Mouse (Mus musculus): ENCODE measurements around the gene 4930438A08Rik.
"Not testable (repeated sequence)": the region's sequence is repeated elsewhere in the genome, so short reads cannot be mapped to it uniquely, and the experiment has no call there.

The 4930438A08Rik gene

DNA sequence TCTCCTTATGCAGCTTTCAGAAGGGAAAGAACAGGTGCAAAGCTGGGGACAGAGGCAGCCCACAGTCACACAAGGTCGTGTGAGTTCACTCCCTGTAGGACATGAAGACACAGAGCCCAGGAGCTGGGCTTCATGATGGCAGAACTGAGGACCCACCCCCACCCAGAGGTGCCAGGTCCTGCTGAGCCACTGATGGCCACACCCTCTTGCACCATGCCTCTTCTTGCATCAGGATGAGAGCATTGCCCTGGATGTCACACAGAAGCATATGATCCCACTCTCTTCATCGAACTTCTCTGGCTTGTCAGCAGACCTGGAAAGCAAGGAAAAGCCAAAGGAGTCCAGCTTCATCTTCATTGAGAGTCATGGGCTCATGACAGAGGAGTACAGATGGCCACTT is at the start of gene 4930438A08Rik:
TSS of gene 4930438A08Rik (plus strand) at position 228 of the 400 bp plus-strand sequence.
- no peak for DNase-seq

DNA sequence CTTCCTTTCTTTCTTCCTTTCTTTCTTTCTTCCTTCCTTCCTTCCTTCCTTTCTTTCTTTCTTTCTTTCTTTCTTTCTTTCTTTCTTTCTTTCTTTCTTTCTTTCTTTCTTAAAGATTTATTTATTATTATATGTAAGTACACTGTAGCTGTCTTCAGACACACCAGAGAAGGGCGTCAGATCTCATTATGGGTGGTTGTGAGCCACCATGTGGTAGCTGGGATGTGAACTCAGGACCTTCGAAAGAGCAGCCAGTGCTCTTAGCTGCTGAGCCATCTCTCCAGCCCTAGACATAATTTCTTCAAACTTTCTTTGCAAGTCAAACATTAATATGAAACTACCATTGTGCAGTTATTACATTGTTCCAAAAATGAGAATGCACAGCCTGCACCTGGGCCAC is 49.7 kb upstream of the 4930438A08Rik start:
- peak in 1 of 2 experiments; percentile 44 for DNase-seq

DNA sequence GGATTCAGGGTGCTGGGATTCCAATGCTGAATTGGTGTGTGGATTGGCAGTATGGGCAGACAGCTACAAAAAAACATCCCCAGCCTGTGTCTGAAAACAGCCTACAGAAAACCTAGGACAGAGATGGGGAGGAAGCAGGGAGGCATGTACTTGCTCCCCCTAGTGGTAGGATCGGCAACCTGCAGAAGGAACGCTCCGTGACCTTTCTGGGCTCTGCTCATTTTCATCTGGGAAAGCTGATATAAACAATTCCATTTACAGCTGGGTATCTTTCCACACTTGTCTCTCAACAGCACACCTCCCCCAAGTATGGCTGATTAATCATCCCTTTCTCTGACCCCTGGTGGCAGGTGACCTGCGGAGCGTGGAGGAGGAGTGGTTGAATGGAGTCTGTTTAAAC is 48.9 kb upstream of the 4930438A08Rik start:
- DNase-seq: peak; percentile 73 to 78

GRCm38 (mm10) chr11:58226425-58226824 is 48.2 kb upstream of the 4930438A08Rik start:
- no peak for DNase-seq

DNA sequence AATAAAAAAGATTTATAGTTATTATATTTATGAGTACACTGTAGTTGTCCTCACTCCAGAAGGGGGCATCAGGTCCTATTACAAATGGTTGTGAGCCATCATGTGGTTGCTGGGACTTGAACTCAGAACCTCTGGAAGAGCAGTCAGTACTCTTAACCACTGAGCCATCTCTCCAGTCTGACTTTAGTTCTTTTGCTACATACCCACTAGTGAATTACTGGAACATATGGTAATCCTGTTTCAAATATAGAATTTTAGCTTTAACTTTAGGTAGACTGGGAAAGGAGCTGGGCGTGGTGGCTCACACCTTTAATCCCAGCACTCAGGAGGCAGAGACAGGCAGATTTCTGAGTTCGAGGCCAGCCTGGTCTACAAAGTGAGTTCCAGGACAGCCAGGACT is 46.6 kb upstream of the 4930438A08Rik start:
- DNase-seq: not testable (repeated sequence)

GRCm38 (mm10) chr11:58230396-58230910 is 44.1 kb upstream of the 4930438A08Rik start:
- peak; percentile 62 to 84 for DNase-seq

- no peak for DNase-seq
These were observed 43.4 kb upstream of the 4930438A08Rik start for GRCm38 (mm10) chr11:58231156-58231555.

GRCm38 (mm10) chr11:58234551-58234950 is 40.0 kb upstream of the 4930438A08Rik start:
- not testable (repeated sequence) for DNase-seq

DNA sequence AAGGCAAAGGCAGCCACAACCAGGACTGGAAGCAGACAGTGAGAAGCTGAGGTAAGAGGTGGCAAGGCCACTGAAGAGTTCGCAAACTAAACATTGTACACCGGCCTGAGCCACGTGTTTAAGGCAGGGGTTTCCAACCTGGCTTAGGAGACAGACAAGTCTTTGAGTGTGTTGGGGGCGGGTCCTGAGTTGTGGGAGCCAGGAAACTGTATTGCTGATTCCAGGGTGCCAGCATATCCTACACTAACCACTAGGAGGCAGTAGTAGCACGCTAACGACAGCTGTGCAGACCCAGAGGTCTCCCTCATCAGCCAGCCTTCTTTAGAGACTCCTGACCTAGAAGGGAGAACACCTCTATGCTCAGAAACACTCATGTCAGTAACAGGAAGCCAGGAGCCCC is 39.4 kb upstream of the 4930438A08Rik start:
- peak; percentile 56 for DNase-seq

GRCm38 (mm10) chr11:58238840-58239791 is 35.5 kb upstream of the 4930438A08Rik start:
- peak; percentile 42 to 62 for DNase-seq

- DNase-seq: no peak
These were observed 27.3 kb upstream of the 4930438A08Rik start for GRCm38 (mm10) chr11:58247294-58247693.

DNA sequence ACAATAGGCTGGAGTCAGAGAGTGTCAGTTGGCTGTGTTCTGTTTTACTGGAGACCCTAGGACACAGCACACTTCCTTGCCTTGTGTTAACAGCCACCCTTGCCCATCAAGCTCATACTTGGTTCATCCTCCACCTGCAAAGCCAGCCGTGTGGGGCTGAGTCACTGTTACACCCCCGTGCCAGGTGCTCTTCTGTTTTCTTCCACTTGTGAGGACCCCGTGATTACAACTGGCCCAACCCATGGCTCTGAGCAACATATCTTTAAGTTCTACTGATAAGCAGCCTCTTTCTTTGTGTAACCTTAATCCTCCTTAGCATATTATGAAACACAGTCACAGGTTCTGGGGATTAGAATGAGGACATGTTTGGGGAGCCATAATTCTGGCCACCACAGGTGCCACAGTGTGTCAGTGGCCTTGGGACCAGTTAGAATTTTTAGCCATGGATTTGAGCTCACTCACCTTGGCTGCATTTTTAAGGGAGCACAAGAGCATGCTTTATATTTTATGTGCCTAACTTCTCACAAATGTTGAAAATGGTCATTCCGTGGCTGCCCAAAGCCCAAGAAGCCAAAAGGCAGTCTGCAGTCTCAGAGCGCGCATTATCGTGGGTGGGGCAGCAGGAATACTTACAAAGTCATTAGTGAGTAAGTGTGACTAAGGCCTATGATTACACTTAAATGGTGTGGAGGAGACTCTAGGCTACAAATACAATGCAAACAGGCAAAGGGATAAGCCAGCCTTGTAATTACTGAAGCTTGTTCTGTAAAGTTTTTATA is 25.2 kb upstream of the 4930438A08Rik start:
- no peak for DNase-seq

GRCm38 (mm10) chr11:58250550-58250949 is 24.0 kb upstream of the 4930438A08Rik start:
- no peak for DNase-seq

DNA sequence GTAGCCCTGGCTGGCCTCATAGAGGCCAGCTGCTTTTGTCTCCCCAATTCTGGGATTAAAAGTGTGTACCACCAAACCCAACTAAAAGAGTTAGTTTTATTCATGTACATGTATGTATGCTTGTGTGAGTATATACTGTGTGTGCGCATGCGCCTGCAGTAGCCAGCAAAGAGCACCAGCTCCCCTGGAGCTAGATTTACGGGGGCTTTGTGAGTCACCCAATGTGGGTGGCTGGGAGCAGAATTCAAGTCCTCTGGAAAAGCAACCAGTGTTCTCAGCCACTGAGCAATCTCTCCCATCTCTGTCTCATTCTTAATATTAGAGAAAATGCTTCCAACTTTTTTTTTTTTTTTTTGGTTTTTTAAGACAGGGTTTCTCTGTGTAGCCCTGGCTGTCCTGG is 20.2 kb upstream of the 4930438A08Rik start:
- no peak for DNase-seq

DNA sequence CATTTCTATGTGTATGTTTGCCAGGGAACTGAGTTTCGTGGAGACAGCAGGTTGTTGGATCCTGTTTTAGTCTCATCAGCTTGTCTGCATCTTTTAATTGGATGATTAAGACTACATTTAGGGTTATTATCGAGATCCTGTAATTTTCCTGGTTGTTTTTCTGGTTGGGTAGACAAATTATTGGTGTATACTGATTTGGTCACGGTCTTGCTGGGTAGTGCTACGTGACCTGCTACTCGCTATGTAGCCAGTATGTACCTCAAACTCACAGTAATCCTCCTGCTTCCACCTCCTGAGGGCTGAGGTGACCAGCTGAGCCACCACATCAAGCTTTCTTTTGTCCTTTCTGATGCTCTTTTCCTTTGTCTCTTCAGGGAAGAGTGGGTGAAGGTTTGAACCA is 16.8 kb upstream of the 4930438A08Rik start:
- DNase-seq: no peak

DNA sequence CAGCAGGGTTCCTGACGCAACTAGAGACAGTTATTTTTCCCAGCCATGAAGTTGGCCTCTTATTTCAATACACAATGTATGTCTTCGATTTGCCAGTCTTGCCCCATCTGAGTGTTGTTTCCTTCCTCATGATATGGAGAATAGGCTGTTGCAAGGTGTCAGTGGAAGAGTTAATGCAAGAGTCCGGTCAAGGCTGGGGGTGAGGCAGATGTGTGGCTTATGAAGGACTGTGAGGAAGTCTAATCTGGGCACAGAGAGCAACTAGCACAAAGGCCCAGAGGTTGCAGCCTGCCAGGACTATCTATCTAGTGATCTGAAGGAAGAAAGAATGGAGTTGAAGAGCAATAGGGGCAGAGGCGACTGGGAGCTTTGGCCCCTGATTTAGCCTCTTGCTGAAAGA is 14.4 kb upstream of the 4930438A08Rik start:
- DNase-seq: no peak

- no peak for DNase-seq
These were observed 12.8 kb upstream of the 4930438A08Rik start for GRCm38 (mm10) chr11:58261826-58262225.

DNA sequence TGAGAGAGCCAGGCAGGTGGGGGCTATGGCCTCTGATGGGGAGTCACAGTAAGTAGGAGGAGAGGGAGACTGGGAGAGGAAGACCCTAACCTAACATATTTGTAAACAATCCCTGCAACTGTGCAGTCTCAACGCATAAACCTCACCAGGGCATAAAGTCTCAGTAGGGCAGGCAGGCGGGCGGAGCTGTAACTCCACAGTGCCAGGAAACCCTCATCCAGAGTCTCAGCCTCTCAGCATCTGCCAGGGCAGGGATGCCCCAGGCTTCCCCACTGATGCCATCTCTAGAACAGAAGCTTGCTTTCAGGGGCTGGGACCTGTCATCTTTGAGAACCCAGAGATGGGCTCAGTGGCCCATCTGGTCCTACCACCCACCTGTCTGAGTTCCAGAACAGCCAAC is 12.3 kb upstream of the 4930438A08Rik start:
- no peak for DNase-seq

- DNase-seq: no peak
These were observed 11.1 kb upstream of the 4930438A08Rik start for GRCm38 (mm10) chr11:58263516-58263915.

GRCm38 (mm10) chr11:58264546-58264945 is 10.1 kb upstream of the 4930438A08Rik start:
- no peak for DNase-seq

DNA sequence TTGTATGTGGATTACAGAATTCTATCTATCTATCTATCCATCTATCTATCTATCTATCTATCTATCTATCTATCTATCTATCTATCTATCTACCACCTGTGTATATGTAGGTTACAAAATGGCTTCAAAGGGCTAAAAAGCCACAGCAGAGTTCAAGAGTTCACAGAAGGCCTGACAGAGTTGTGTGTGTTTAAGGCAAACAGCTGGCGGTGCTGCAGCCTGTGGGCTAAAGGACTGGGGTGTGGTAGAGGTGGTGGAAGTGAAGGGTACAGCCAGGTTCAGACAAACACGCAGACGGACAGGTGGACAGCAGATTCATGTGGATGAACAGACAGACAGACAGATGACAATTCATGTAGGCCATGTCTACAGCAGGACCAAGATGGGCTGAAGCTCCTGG is 6.3 kb upstream of the 4930438A08Rik start:
- no peak for DNase-seq

DNA sequence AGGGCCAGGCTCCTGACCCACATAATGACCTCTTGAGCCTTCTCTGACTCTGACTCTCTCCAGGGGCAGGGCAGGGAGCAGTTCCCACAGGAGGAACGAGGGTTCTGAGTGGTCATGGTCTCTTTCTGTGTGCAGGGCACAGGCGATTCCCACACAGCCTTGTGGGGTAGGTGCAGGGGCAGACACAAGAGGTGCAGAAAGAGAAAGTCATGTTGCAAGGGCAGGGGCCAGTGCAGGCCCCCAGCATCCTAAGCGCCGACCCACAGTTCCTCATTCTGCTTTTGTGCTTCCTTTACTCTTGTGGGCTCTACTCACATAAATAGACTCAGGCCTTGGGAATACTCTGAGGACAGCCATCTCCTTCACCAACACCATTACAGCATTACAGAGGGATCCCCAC is 1.2 kb downstream of the 4930438A08Rik start:
- no peak for DNase-seq

- no peak for DNase-seq
These were observed 7.4 kb downstream of the 4930438A08Rik start for GRCm38 (mm10) chr11:58281970-58282496.
